Mouse (Mus musculus): ENCODE results near the gene Timmdc1. TPM values are rescaled to one million over a fixed set of nuclear protein-coding genes. Genes with fewer than 3 reads are reported as not detected.

Timmdc1 gene
- polyA plus RNA-seq, 1 experiment from 2014 or later = 25.1 TPM

GRCm38 (mm10) chr16:38453952-38454351, 68.5 kb downstream of the Timmdc1 start:
- Histone ChIP-seq H3K27ac (no peak overlapping the region), H3K36me3 (peaks cover 17% of the 10 kb centered on the region), H3K9me3 (no peaks in the 10 kb centered on the region), H3K27me3 (ENCODE audit: insufficient read depth, poor library complexity, severe bottlenecking) (peaks cover 5% of the 10 kb centered on the region; the same call in 1 of the 2 replicates), H3K4me3 (no peak overlapping the region), H3K4me1 (peaks cover 10% of the 10 kb centered on the region)
- WGBS = 78% methylated on average over 4 of the region's 4 CpGs
- DNase-seq (ENCODE audit: low spot score) = no peak

- Histone ChIP-seq H3K36me3 (peaks cover 24% of the 10 kb centered on the region), H3K9me3 (no peaks in the 10 kb centered on the region), H3K4me3 (peak overlapping the region; percentile 69), H3K27ac (peak overlapping the region; percentile 98), H3K4me1 (peaks cover 10% of the 10 kb centered on the region), H3K27me3 (ENCODE audit: insufficient read depth, poor library complexity, severe bottlenecking) (peaks cover 5% of the 10 kb centered on the region; the same call in 1 of the 2 replicates)
- WGBS = 31% methylated on average over 3 of the region's 3 CpGs
- DNase-seq (ENCODE audit: low spot score) = no peak
Measured at GRCm38 (mm10) chr16:38453203-38453553, 69.3 kb downstream of the Timmdc1 start.

GRCm38 (mm10) chr16:38452442-38453202, 69.8 kb downstream of the Timmdc1 start, which contains the start of gene Adprh:
Adprh (minus strand) TSS chr16:38452703.
- WGBS = under 1% methylated on average over 50 of the region's 61 CpGs

GRCm38 (mm10) chr16:38451421-38452205, 70.8 kb downstream of the Timmdc1 start:
- 49% methylated on average over 12 of the region's 12 CpGs for WGBS
- DNase-seq (ENCODE audit: low spot score) = no peak
- H3K27ac ChIP-seq = peak overlapping the region; percentile 98
- peak overlapping the region; percentile 69 for H3K4me3 ChIP-seq
- peaks cover 10% of the 10 kb centered on the region for H3K4me1 ChIP-seq
- peaks cover 5% of the 10 kb centered on the region; the same call in 1 of the 2 replicates for H3K27me3 ChIP-seq (ENCODE audit: insufficient read depth, poor library complexity, severe bottlenecking)
- peaks cover 40% of the 10 kb centered on the region for H3K36me3 ChIP-seq
- H3K9me3 ChIP-seq = no peaks in the 10 kb centered on the region

More at GRCm38 (mm10) chr16:38452442-38453202, 69.8 kb downstream of the Timmdc1 start, which contains the start of gene Adprh:
- peaks cover 30% of the 10 kb centered on the region for H3K36me3 ChIP-seq
- H3K4me3 ChIP-seq = peak within 1 kb of the TSS; percentile 69
- DNase-seq (ENCODE audit: low spot score) = peak; percentile 97
- H3K4me1 ChIP-seq = peaks cover 10% of the 10 kb centered on the region
- no peaks in the 10 kb centered on the region for H3K9me3 ChIP-seq
- peaks cover 5% of the 10 kb centered on the region; the same call in 1 of the 2 replicates for H3K27me3 ChIP-seq (ENCODE audit: insufficient read depth, poor library complexity, severe bottlenecking)
- peak within 1 kb of the TSS; percentile 98 for H3K27ac ChIP-seq

GRCm38 (mm10) chr16:38450707-38451106, 71.8 kb downstream of the Timmdc1 start:
- DNase-seq (ENCODE audit: low spot score) = no peak
- Histone ChIP-seq H3K4me3 (no peak overlapping the region), H3K4me1 (peaks cover 10% of the 10 kb centered on the region), H3K27me3 (ENCODE audit: insufficient read depth, poor library complexity, severe bottlenecking) (peaks cover 2% of the 10 kb centered on the region; the same call in 1 of the 2 replicates), H3K27ac (no peak overlapping the region), H3K9me3 (no peaks in the 10 kb centered on the region), H3K36me3 (peaks cover 49% of the 10 kb centered on the region)
- WGBS = 91% methylated on average over 7 of the region's 7 CpGs

- Histone ChIP-seq H3K9me3 (peaks cover 4% of the 10 kb centered on the region; the same call in 1 of the 2 replicates), H3K36me3 (peaks cover 71% of the 10 kb centered on the region), H3K27ac (no peak overlapping the region), H3K27me3 (ENCODE audit: insufficient read depth, poor library complexity, severe bottlenecking) (no peaks in the 10 kb centered on the region), H3K4me1 (peaks cover 10% of the 10 kb centered on the region), H3K4me3 (no peak overlapping the region)
- 90% methylated on average over 12 of the region's 12 CpGs for whole genome bisulfite sequencing
- no peak for DNase-seq (ENCODE audit: low spot score)
Measured at GRCm38 (mm10) chr16:38448458-38448857, 74.0 kb downstream of the Timmdc1 start.

Other genes starting within 250 kb of the Timmdc1 start
- 0.08 TPM in 1 of 2 replicates, not detected in the other for gene Nr1i2, start 227.8 kb downstream of the Timmdc1 start, polyA plus RNA-seq (2016; fragmentation: Nextera tagmentation; extraction: Ambion mirVana)
- gene Maats1, start 180.5 kb downstream of the Timmdc1 start, polyA plus RNA-seq (2016; fragmentation: Nextera tagmentation; extraction: Ambion mirVana) = 0.06 and 0.12 TPM in 2 replicates
- 287 and 339 TPM in 2 replicates for gene Cox17, start 175.7 kb downstream of the Timmdc1 start, polyA plus RNA-seq (2016; fragmentation: Nextera tagmentation; extraction: Ambion mirVana)
- gene Gm21987, start 175.6 kb downstream of the Timmdc1 start, polyA plus RNA-seq (2016; fragmentation: Nextera tagmentation; extraction: Ambion mirVana) = 1.3 and 4.6 TPM in 2 replicates
- 230 and 378 TPM in 2 replicates for gene Popdc2, start 160.5 kb downstream of the Timmdc1 start, polyA plus RNA-seq (2016; fragmentation: Nextera tagmentation; extraction: Ambion mirVana)
- gene Pla1a, start 89.5 kb downstream of the Timmdc1 start, polyA plus RNA-seq (2016; fragmentation: Nextera tagmentation; extraction: Ambion mirVana) = 0.19 and 0.37 TPM in 2 replicates
- gene Adprh, start 70.0 kb downstream of the Timmdc1 start, polyA plus RNA-seq (2016; fragmentation: Nextera tagmentation; extraction: Ambion mirVana) = 127 TPM in 2 replicates
- gene Cd80, start 67.1 kb downstream of the Timmdc1 start, polyA plus RNA-seq (2016; fragmentation: Nextera tagmentation; extraction: Ambion mirVana) = 0.41 and 0.45 TPM in 2 replicates
- gene Poglut1, start 27.6 kb upstream of the Timmdc1 start, polyA plus RNA-seq (2016; fragmentation: Nextera tagmentation; extraction: Ambion mirVana) = 40.2 and 50.6 TPM in 2 replicates
- gene Tmem39a, start 36.0 kb upstream of the Timmdc1 start, polyA plus RNA-seq (2016; fragmentation: Nextera tagmentation; extraction: Ambion mirVana) = 76.1 and 105 TPM in 2 replicates
- 27.7 and 37.4 TPM in 2 replicates for gene Arhgap31, start 190.6 kb upstream of the Timmdc1 start, polyA plus RNA-seq (2016; fragmentation: Nextera tagmentation; extraction: Ambion mirVana)
- 28.5 and 34.6 TPM in 2 replicates for gene B4galt4, start 219.6 kb upstream of the Timmdc1 start, polyA plus RNA-seq (2016; fragmentation: Nextera tagmentation; extraction: Ambion mirVana)